Mouse (Mus musculus): Measurements from ENCODE around the gene Stard3nl.
A peak's percentile ranks its signal among the peaks of the same experiment; 100 is the strongest.
"Not testable (repeated sequence)": the region's sequence is repeated elsewhere in the genome, so short reads cannot be mapped to it uniquely, and the experiment has no call there.

Gene Stard3nl

DNA sequence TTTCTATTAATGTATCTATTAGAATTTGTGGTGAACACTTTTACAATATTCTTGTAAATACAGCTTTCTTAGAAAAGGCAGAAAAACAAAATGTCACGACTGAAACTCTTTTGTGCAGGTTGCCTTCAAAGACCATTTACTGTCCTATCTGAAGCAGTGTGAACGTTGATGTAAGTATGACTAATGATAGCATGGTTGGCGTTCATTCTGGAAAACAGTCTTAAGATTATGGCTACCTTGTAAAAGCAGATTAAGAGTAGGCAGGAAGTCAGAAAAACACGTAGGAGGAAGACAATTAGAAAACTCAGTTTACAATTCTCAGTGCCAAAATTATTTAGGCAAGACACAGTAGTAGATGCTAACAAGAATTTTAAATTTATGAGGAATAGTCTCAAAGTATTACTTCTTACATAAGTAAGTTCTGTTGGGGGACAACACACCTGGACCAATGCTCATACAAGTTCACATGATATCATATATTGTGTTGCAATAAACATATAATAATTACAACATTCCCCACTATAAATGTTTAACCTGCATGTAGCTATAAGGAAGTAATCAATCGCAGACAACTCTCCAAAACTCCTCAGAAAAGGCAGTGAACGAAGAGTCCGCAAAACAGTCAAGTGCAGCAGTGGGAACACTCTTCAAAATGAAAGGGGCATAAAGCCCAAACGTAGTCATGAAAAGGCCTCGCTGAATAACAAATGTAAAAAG, 14.3 kb downstream of the Stard3nl start:
- no peak for DNase-seq

GRCm38 (mm10) chr13:19379313-19379712, 16.3 kb downstream of the Stard3nl start:
- DNase-seq = no peak

- no peak for DNase-seq
Measured at GRCm38 (mm10) chr13:19372133-19372729, 23.4 kb downstream of the Stard3nl start.

GRCm38 (mm10) chr13:19368817-19369216, 26.8 kb downstream of the Stard3nl start:
- DNase-seq = no peak

GRCm38 (mm10) chr13:19367536-19367935, 28.1 kb downstream of the Stard3nl start:
- DNase-seq = no peak

DNA sequence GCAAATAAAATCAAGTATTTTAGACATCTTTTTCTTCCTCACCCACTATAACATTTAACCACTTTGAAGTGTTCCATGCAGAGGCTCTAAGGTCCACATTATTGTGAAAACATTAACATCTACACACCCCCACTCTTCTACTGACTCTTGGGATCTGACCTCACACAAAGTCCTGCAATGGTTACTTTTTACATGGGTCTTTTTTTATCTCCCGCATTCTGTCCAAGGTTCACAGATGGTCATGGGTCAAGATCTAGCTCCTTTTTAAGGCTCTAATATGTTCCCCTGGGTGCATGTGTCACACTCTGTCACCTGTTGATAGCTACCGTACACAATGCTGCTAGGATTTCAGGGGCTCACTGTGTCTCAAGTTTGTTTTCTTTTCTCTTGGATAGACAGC, 28.7 kb downstream of the Stard3nl start:
- peak; percentile 89 for DNase-seq

- peak; percentile 80 for DNase-seq
Measured at GRCm38 (mm10) chr13:19365596-19365995, 30.0 kb downstream of the Stard3nl start.

DNA sequence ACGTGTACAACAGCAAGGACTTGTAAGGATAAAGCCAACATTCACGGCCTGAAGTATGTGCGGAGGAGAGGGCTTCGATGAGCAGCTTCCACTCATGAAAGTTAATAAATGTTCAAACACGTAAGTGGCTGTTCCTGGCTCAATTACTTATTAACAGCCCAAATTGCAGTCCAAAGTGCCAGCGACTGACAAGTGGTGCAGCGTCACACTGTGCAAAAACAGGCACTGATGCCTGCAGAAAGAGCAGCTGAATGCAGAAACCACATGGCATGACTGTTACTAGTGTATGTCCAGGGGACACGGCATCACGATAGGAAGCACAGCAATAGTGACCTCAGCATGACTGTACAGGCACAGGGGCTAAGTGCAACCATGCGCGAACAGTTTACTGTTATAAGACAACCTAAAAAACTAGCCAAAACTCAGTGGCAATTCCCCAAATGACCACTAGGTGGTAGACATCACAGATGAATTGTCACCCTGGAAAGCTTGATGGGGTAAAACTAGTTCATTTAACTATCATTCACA, 31.3 kb downstream of the Stard3nl start:
- DNase-seq = peak; percentile 90

DNA sequence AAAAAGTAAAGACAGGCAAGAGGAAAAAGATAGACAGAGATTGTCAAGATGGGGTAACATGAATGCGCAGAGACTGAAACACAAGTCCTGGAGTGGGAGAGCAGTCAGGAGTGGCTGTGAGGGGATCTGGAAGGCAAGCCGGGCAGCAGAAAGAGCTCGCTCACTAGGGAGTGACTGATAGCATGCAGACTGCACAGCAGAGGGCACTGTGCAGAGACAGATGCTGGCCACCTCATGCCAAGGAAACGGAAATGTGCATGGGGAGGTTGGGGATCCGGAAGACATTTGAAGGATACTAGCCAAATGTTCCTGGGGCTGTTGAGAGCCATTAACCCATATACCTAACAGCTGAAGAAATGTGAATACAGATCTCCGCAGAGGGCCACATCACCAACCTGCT, 33.2 kb downstream of the Stard3nl start:
- DNase-seq = no peak

DNA sequence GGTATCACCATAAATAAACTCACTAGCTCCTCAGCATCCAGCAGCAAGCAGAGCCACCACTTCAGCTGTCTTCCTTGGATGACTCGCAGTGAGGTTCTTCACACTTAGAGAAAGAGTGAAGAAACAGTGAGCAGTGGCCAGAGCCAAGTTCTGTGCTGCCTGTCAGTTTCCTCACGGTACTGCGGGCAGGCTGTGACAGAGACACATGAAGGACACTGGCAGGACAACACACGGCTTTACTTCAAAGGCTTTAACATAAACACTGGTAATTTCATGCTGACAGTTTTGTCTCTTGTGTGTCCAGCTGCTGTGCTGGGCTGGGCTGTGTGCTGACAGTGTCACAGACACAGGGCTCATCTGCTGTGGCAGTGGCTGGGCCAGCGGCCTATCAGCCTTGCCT, 37.6 kb downstream of the Stard3nl start:
- no peak for DNase-seq

- no peak for DNase-seq
Measured at GRCm38 (mm10) chr13:19357301-19357700, 38.3 kb downstream of the Stard3nl start.

DNA sequence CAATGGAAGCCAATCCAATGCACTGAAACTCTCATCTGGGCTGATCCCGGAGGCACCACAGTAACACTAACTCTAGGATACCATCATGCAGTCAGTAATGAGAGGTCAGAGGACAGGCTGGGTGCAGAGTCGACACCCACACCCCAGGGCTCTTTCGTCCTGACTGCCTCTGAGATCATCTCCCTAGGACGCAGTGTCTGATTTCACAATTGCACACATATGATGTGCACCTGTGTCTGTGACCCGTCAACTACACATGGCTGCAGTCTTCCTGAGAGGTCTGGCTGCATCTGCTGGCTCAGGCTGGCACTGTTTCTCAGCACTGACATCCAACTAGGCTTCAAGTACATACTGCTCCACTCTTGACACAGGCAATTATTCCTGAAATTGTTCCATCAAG, 38.9 kb downstream of the Stard3nl start:
- DNase-seq = no peak

DNA sequence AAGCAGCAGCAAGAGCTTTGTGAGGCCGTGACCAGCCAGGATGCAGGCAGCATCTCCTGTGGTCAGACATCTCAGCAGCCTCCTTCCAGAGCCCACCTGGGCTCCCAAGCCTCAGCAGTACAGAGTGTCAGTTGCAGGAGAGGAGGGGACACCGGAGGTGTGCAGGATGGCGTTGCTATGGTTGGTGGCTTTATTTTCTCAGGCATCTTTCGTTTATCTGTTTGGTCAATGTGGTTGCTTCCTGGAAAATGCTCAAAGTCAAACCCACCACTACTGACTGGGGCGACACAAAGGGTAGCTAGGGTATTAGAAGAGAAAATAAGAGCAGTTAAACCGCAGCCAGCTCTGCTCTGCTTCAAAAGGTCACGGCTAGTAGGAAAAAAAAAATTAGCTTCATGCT, 39.5 kb downstream of the Stard3nl start:
- DNase-seq = no peak

GRCm38 (mm10) chr13:19352795-19353194, 42.8 kb downstream of the Stard3nl start:
- DNase-seq = no peak

GRCm38 (mm10) chr13:19340356-19340755, 55.2 kb downstream of the Stard3nl start:
- not testable (repeated sequence) for DNase-seq

- not testable (repeated sequence) for DNase-seq
Measured at GRCm38 (mm10) chr13:19336310-19336709, 59.3 kb downstream of the Stard3nl start.
